Mouse (Mus musculus) left cerebral cortex, postnatal 25 days (tissue): ENCODE results near the gene Xrn1. TPM values are rescaled to one million over a fixed set of nuclear protein-coding genes. Genes with fewer than 3 reads are reported as not detected.

Experiments used
- total RNA-seq, 2 experiments: library from RNA; stranded (reverse); gene quantifications; 2 replicates each; pipeline ENCODE4 v1.2.3; 2021

Gene Xrn1
- total RNA-seq, 2 experiments from 2014 or later: 23.0 to 25.5 TPM

Other genes with a start within 250 kb of the Xrn1 start
- 10 to 100 TPM; 46.4 to 48.6 TPM for gene Trpc1, start 204.4 kb upstream of the Xrn1 start, total RNA-seq
- 1 to 10 TPM; 6.2 to 6.4 TPM for gene Pls1, start 109.4 kb upstream of the Xrn1 start, total RNA-seq
- 10 to 100 TPM in 1 of 2 experiments, 1 to 10 TPM in 1; 10.0 to 13.0 TPM for gene Atr, start 97.2 kb upstream of the Xrn1 start, total RNA-seq
- 1 to 10 TPM; 3.5 to 5.0 TPM for gene Gk5, start 164.6 kb downstream of the Xrn1 start, total RNA-seq
- gene Tfdp2, start 241.5 kb downstream of the Xrn1 start, total RNA-seq: 10 to 100 TPM; 29.4 to 35.9 TPM